Mouse (Mus musculus): ENCODE results near the gene Gstm1.

The Gstm1 gene

GRCm38 (mm10) chr3:107964026-107964425 lies 53.7 kb downstream of the Gstm1 start:
- no peak for DNase-seq
